Mouse (Mus musculus) thymus, postnatal 0 days (tissue): ENCODE data around the gene Ythdf1. TPM values are rescaled to one million over a fixed set of nuclear protein-coding genes. Genes with fewer than 3 reads are reported as not detected.
A peak's percentile ranks its signal among the peaks of the same experiment; 100 is the strongest.

Experiments
- DNase-seq: peaks from one replicate; pipeline ENCODE4 v3.0.0-alpha.2; 2015; ENCODE audit warnings: low spot score
- polyA plus RNA-seq: library from polyadenylated mRNA; unstranded; fragments of >200 nt; fragmentation: Nextera tagmentation; extraction: Ambion mirVana; gene quantifications from 2 replicates; pipeline ENCODE4 v1.2.1, GENCODE M21; 2015

The Ythdf1 gene
- polyA plus RNA-seq: 52.6 and 53.9 TPM in 2 replicates

- peak; percentile 98 for DNase-seq
Observed at GRCm38 (mm10) chr2:180920810-180921400, at the start of gene Ythdf1. Gene Ythdf1 (minus strand): TSS chr2:180920949.

- peak; percentile 90 for DNase-seq
Observed at GRCm38 (mm10) chr2:180967010-180967763, 46.4 kb upstream of the Ythdf1 start, which contains the start of gene Arfgap1. Gene Arfgap1 (plus strand): TSS chr2:180967225.

GRCm38 (mm10) chr2:180966092-180966882 is 45.5 kb upstream of the Ythdf1 start:
- peak; percentile 39 for DNase-seq

- DNase-seq: peak; percentile 57
Observed at GRCm38 (mm10) chr2:180963956-180964355, 43.2 kb upstream of the Ythdf1 start.

GRCm38 (mm10) chr2:180962616-180963308 is 42.0 kb upstream of the Ythdf1 start:
- DNase-seq: no peak

GRCm38 (mm10) chr2:180960187-180960586 is 39.4 kb upstream of the Ythdf1 start:
- no peak for DNase-seq

- no peak for DNase-seq
Observed at GRCm38 (mm10) chr2:180959605-180960004, 38.9 kb upstream of the Ythdf1 start.

GRCm38 (mm10) chr2:180954061-180955047 is 33.6 kb upstream of the Ythdf1 start, which contains the start of gene Nkain4:
Gene Nkain4 (minus strand): TSS chr2:180954699.
- DNase-seq: no peak

- no peak for DNase-seq
Observed at GRCm38 (mm10) chr2:180953638-180954037, 32.9 kb upstream of the Ythdf1 start.

GRCm38 (mm10) chr2:180952731-180953171 is 32.0 kb upstream of the Ythdf1 start:
- no peak for DNase-seq

- no peak for DNase-seq
Observed at GRCm38 (mm10) chr2:180949947-180950346, 29.2 kb upstream of the Ythdf1 start.

GRCm38 (mm10) chr2:180941869-180942268 is 21.1 kb upstream of the Ythdf1 start:
- DNase-seq: no peak

- no peak for DNase-seq
Observed at GRCm38 (mm10) chr2:180940187-180940586, 19.4 kb upstream of the Ythdf1 start.

GRCm38 (mm10) chr2:180932418-180932817 is 11.7 kb upstream of the Ythdf1 start:
- DNase-seq: no peak

- no peak for DNase-seq
Observed at GRCm38 (mm10) chr2:180928723-180929122, 8.0 kb upstream of the Ythdf1 start, which contains the start of gene Birc7. Gene Birc7 (plus strand): TSS chr2:180929023.

- DNase-seq: peak; percentile 37
Observed at GRCm38 (mm10) chr2:180925176-180925575, 4.4 kb upstream of the Ythdf1 start.

GRCm38 (mm10) chr2:180922739-180923138 is 2.0 kb upstream of the Ythdf1 start:
- no peak for DNase-seq

- peak; percentile 6 for DNase-seq
Observed at GRCm38 (mm10) chr2:180919913-180920809, 588 bp downstream of the Ythdf1 start.
